Mouse (Mus musculus): ENCODE measurements around the gene Dennd2c.

GRCm38 (mm10) chr3:103159232-103159900, 57.0 kb downstream of the Dennd2c start:
- TF ChIP-seq POLR2A (IDR thresholded peaks at IDR 0.05; ENCODE audit: borderline replicate concordance, insufficient read depth, low read length) (no peak), CTCF (IDR thresholded peaks at IDR 0.05; ENCODE audit: borderline replicate concordance, insufficient read depth, low read depth, low read length) (no peak)

Data from cerebellum, adult 2 months (tissue).